Mouse (Mus musculus) CH12.LX (cell line): ENCODE measurements around the gene Dnajc25. TPM values are rescaled to one million over a fixed set of nuclear protein-coding genes. Genes with fewer than 3 reads are reported as not detected.

ENCODE experiments used
- DNase-seq: peaks from one replicate; pipeline ENCODE4 v3.0.0-alpha.2; 2013; ENCODE audit errors: extremely low read depth
- H3K27ac ChIP-seq: 2 replicates; pipeline ENCODE4 v1.5.1; 2012; ENCODE audit warnings: low read depth, mild to moderate bottlenecking, control low read depth, moderate library complexity; ENCODE audit not compliant: insufficient read depth
- H3K27me3 ChIP-seq: replicated peaks from 2 replicates; pipeline ENCODE3; 2012; ENCODE audit warnings: inconsistent platforms
- H3K36me3 ChIP-seq, 2 experiments: replicated peaks in 1 of 2; 2 replicates each; pipeline versions ENCODE3 to v1.6.1; 2012; ENCODE audit warnings: inconsistent platforms in 1 of 2, low read length in 1 of 2, mild to moderate bottlenecking in 1 of 2, mixed read lengths in 1 of 2, moderate library complexity in 1 of 2; ENCODE audit not compliant: control insufficient read depth in 1 of 2, insufficient read depth in 1 of 2
- H3K4me1 ChIP-seq, 2 experiments: 2 replicates each; pipeline ENCODE4 v1.6.1; 2012; ENCODE audit warnings: inconsistent platforms in 1 of 2, moderate library complexity in 1 of 2; ENCODE audit not compliant: insufficient read depth in 2 of 2, control insufficient read depth in 1 of 2
- H3K4me2 ChIP-seq: 2 replicates; pipeline ENCODE4 v1.6.1; 2012; ENCODE audit warnings: low read depth, mild to moderate bottlenecking, control low read depth; ENCODE audit not compliant: poor library complexity, insufficient read depth, severe bottlenecking
- H3K4me3 ChIP-seq, 3 experiments: fragments of 150-350 bp in 1 of 3; sonication (generic) in 1 of 3; replicated peaks in 1 of 3; 2 replicates each; pipeline versions ENCODE3 to v1.5.1; 2011 to 2012; ENCODE audit warnings: low read depth in 2 of 3, low read length in 2 of 3, mild to moderate bottlenecking in 2 of 3, moderate library complexity in 2 of 3, control low read depth in 1 of 3, improper control_type of control experiment in 1 of 3, inconsistent platforms in 1 of 3, mixed read lengths in 1 of 3; ENCODE audit not compliant: poor library complexity in 1 of 3
- H3K79me2 ChIP-seq: replicated peaks from 2 replicates; pipeline ENCODE4 v1.6.1; 2012; ENCODE audit warnings: mild to moderate bottlenecking, moderate library complexity; ENCODE audit not compliant: control insufficient read depth, poor library complexity, insufficient read depth, severe bottlenecking; ENCODE audit errors: extremely low read depth
- H3K9ac ChIP-seq: 2 replicates; pipeline ENCODE4 v1.6.1; 2012; ENCODE audit warnings: low read depth, mild to moderate bottlenecking, control low read depth, moderate library complexity; ENCODE audit not compliant: insufficient read depth
- H3K9me3 ChIP-seq: replicated peaks from 2 replicates; pipeline ENCODE3; 2012; ENCODE audit warnings: low read length, inconsistent platforms, mixed read lengths
- BHLHE40 ChIP-seq: IDR thresholded peaks from 2 replicates; pipeline ENCODE4 v1.6.1; 2011; ENCODE audit warnings: mild to moderate bottlenecking, low read depth, low read length, improper control_type of control experiment
- EP300 ChIP-seq: IDR thresholded peaks from 2 replicates; pipeline ENCODE4 v1.6.1; 2011; ENCODE audit warnings: low read length, improper control_type of control experiment
- ETS1 ChIP-seq: conservative IDR thresholded peaks from 2 replicates; pipeline ENCODE4 v1.6.1; 2012; ENCODE audit warnings: low read depth, mild to moderate bottlenecking, inconsistent platforms, low read length, improper control_type of control experiment, moderate library complexity
- HCFC1 ChIP-seq: IDR thresholded peaks from 2 replicates; pipeline ENCODE4 v1.6.1; 2012; ENCODE audit warnings: low read depth, mild to moderate bottlenecking, inconsistent platforms, low read length, improper control_type of control experiment
- JUND ChIP-seq: conservative IDR thresholded peaks from 2 replicates; pipeline ENCODE4 v1.6.1; 2011; ENCODE audit warnings: low read depth, low read length, improper control_type of control experiment
- MEF2A ChIP-seq: IDR thresholded peaks from 2 replicates; pipeline ENCODE4 v1.6.1; 2014; ENCODE audit warnings: low read depth, mild to moderate bottlenecking, inconsistent platforms, low read length, improper control_type of control experiment, borderline replicate concordance
- MXI1 ChIP-seq: IDR thresholded peaks from 2 replicates; pipeline ENCODE4 v1.6.1; 2011; ENCODE audit warnings: mild to moderate bottlenecking, low read depth, low read length, improper control_type of control experiment
- NELFE ChIP-seq: IDR thresholded peaks from 2 replicates; pipeline ENCODE4 v1.6.1; 2011; ENCODE audit warnings: low read depth, low read length, improper control_type of control experiment
- NRF1 ChIP-seq: IDR thresholded peaks from 2 replicates; pipeline ENCODE4 v1.6.1; 2014; ENCODE audit warnings: low read depth, mild to moderate bottlenecking, inconsistent platforms, low read length, improper control_type of control experiment, moderate library complexity
- POLR2A ChIP-seq: IDR thresholded peaks from 2 replicates; pipeline ENCODE4 v1.6.1; 2011; ENCODE audit warnings: low read depth, mild to moderate bottlenecking, improper control_type of control experiment, low read length
- RAD21 ChIP-seq: IDR thresholded peaks from 2 replicates; pipeline ENCODE4 v1.6.1; 2011; ENCODE audit warnings: low read depth, mild to moderate bottlenecking, low read length, improper control_type of control experiment, moderate library complexity
- RCOR1 ChIP-seq: conservative IDR thresholded peaks from 2 replicates; pipeline ENCODE4 v1.6.1; 2012; ENCODE audit warnings: low read depth, mild to moderate bottlenecking, inconsistent platforms, low read length, improper control_type of control experiment
- SIN3A ChIP-seq: IDR thresholded peaks from 2 replicates; pipeline ENCODE4 v1.6.1; 2012; ENCODE audit warnings: low read length, improper control_type of control experiment, inconsistent platforms
- TCF12 ChIP-seq: IDR thresholded peaks from 2 replicates; pipeline ENCODE4 v1.6.1; 2014; ENCODE audit warnings: low read depth, mild to moderate bottlenecking, inconsistent platforms, low read length, improper control_type of control experiment
- USF1 ChIP-seq: IDR thresholded peaks from 2 replicates; pipeline ENCODE4 v1.6.1; 2014; ENCODE audit warnings: low read depth, mild to moderate bottlenecking, inconsistent platforms, low read length, improper control_type of control experiment
- dilution Hi-C: fragments of 300-500 bp; cut with MboI; formaldehyde crosslinking; loops from 2 replicates; pipeline ENCODE4 v1.14.3; 2020; ENCODE audit warnings: low sequenced_read_pairs; ENCODE audit not compliant: extremely low pct_unique_long_range_greater_than_20kb, extremely low pct_ligation_motif_present
- in situ Hi-C: fragments of 300-500 bp; cut with MboI; formaldehyde crosslinking; loops from 3 replicates; pipeline ENCODE4 v1.14.3; 2019; ENCODE audit warnings: low sequenced_read_pairs, low pct_ligation_motif_present, low pct_unique_long_range_greater_than_20kb, mixed read lengths
- polyA plus RNA-seq: library from polyadenylated mRNA; unstranded; fragments of >175 nt; gene quantifications from 2 replicates; pipeline ENCODE4 v1.2.1, GENCODE M21; 2012; ENCODE audit warnings: low read depth; ENCODE audit not compliant: insufficient read length
- total RNA-seq, 2 experiments: library from RNA; depleted of rRNA; stranded (reverse); fragments of 300-350 nt in 1 of 2; fragments of >200 nt in 1 of 2; gene quantifications; 2 replicates each; pipeline ENCODE4 v1.2.3; 2012 to 2014

The Dnajc25 gene
- total and polyA plus RNA-seq, 3 experiments = 2.7 to 7.0 (median 3.8) TPM

DNA sequence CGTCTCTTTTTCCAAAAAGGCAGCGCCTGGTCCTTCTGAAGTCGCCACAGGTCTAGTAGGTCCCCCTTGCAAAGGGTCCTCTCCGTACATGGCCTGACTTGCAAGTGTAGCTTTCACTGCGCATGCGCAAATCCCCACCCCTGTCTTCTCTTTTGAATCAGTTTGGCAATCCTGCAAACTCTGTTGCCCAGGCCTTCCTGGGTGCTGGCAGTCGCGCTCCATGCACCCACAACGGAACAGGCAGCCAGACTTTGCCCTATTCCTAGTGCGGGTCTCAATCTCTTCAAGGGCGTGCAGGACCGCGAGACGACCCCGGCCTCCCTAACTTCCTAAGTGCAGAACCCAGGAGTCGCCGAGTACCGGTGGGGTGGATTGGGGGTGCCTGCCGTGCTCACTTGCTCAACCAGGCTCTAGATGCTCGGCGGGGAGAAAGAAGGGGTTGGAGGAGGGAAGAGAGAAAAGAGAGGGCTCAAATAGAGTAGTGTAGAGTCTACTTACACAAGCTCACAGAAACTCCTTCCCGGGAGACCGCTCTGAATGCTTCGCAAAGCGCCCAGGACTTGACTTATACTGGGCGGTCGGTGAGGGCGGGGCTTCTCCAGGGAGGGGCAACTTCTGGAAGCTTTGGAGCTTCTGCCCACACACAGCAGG, 8.2 kb upstream of the Dnajc25 start, which contains the start of gene Ptgr1:
Gene Ptgr1, minus strand, starts transcription at position 580 of the 651 bp plus-strand sequence.
- dilution Hi-C loops = no loop called here
- H3K4me1 ChIP-seq = peaks cover 10 to 44% of the 10 kb centered on the region in 2 experiments
- DNase-seq = peak; percentile 59

DNA sequence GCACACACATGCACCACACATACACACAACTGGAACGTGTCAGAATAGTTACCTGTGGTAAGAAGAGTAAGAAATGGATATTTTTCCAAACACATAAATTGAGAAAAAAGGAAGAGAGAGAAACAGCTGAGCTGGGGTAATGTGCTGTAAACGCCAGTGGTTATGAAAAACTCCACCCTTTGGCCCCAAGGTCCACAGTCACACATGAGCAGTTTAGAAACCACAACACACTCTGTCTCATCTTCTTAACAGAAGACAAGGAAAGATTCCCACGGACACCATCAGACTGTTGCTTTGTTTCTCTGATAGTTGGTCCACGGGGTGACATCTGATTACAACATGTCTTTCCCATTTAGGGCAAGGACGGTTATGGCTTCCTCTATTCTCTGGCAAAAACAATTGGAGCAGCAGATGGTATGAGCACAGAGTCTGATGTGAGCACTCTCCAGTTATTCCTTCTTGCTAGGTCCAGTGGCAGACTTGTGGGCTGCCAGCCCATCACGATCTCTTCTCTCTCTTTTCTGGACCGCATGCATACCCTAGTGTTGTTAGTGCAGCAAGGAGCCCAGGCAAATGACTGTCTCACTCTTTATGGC, 5.5 kb upstream of the Dnajc25 start:
- dilution Hi-C loops = no loop called here
- no peak overlapping the region for H3K9ac ChIP-seq
- no peak for DNase-seq
- no peak overlapping the region for H3K27ac ChIP-seq
- no peaks in the 10 kb centered on the region for H3K79me2 ChIP-seq
- H3K4me2 ChIP-seq = no peak overlapping the region
- in situ Hi-C loops = no loop called here
- H3K36me3 ChIP-seq = no peaks in the 10 kb centered on the region
- H3K27me3 ChIP-seq = no peaks in the 10 kb centered on the region
- peaks cover 10 to 49% of the 10 kb centered on the region in 2 experiments for H3K4me1 ChIP-seq
- H3K4me3 ChIP-seq = no peak overlapping the region
- TF ChIP-seq RAD21 = no peak
- peak; percentile 60 for TF ChIP-seq BHLHE40
- peak; percentile 69 for TF ChIP-seq EP300
- 0 out of 2 replicates have a peak, but pooled peaks have one; percentile 12 for TF ChIP-seq TCF12
- no peak for TF ChIP-seq MEF2A
- TF ChIP-seq ETS1 = peak; percentile 49; the same call in 1 of the 2 replicates
- no peak for TF ChIP-seq USF1
- TF ChIP-seq, all 38 proteins: peak for 4
- no peaks in the 10 kb centered on the region for H3K9me3 ChIP-seq

More for the DNA sequence above, 8.2 kb upstream of the Dnajc25 start, which contains the start of gene Ptgr1:
- Histone ChIP-seq H3K27me3 (no peaks in the 10 kb centered on the region), H3K27ac (no peak within 1 kb of the TSS), H3K36me3 (no peaks in the 10 kb centered on the region), H3K9ac (peak within 1 kb of the TSS; percentile 51), H3K79me2 (no peaks in the 10 kb centered on the region), H3K4me3 (peak within 1 kb of the TSS; percentile 49 to 64 (median 55)), H3K4me2 (peak within 1 kb of the TSS; percentile 77), H3K9me3 (no peaks in the 10 kb centered on the region)
- TF ChIP-seq NELFE (peak; percentile 69; the same call in 1 of the 2 replicates), NRF1 (peak; percentile 98), HCFC1 (peak; percentile 10; the same call in 1 of the 2 replicates), POLR2A (peak; percentile 51), SIN3A (peak; percentile 38), RCOR1 (no peak), MXI1 (0 out of 2 replicates have a peak, but pooled peaks have one; percentile 47), JUND (no peak)
- in situ Hi-C loops = no loop called here
